8 mouse cellular contexts compared by ENCODE assay signal in genomic region chr11:70005521-70005920, GRCm38 (mm10). TPM values are rescaled to one million over a fixed set of nuclear protein-coding genes. Genes with fewer than 3 reads are reported as not detected.
A peak's percentile ranks its signal among the peaks of the same experiment; 100 is the strongest.
DNase-seq lines count a peak whose midpoint lies in the region; ATAC-seq and TF ChIP-seq lines count a peak whose summit lies in the region.

No protein-coding gene starts in this region.

- no peak overlapping the region for H3K4me3 ChIP-seq in intestine, postnatal 0 days (ENCODE audit: low read depth, low read length)
- H3K4me3 ChIP-seq in intestine, embryonic 15.5 days (replicated peaks): no peak overlapping the region
- no peak overlapping the region for H3K4me3 ChIP-seq in C2C12 (ENCODE audit: insufficient read depth, poor library complexity, severe bottlenecking)
- H3K4me3 ChIP-seq in MEL (ENCODE audit: control insufficient read depth in 1 of 2, insufficient read depth in 1 of 2, low read depth in 2 of 2, low read length in 2 of 2): no peak overlapping the region

- no peaks in the 10 kb centered on the region for H3K9me3 ChIP-seq in intestine, postnatal 0 days (ENCODE audit: control insufficient read depth)
- no peaks in the 10 kb centered on the region for H3K9me3 ChIP-seq in intestine, embryonic 15.5 days
- no peaks in the 10 kb centered on the region for H3K9me3 ChIP-seq in MEL (replicated peaks; ENCODE audit: insufficient read depth, low read length)

- H3K9ac ChIP-seq in intestine, postnatal 0 days (ENCODE audit: low read depth, low read length): no peak overlapping the region
- H3K9ac ChIP-seq in intestine, embryonic 15.5 days: no peak overlapping the region
- no peak overlapping the region for H3K9ac ChIP-seq in MEL (ENCODE audit: control insufficient read depth, low read depth, low read length, poor library complexity, severe bottlenecking)

- no peak for TF ChIP-seq EP300 in MEL (IDR thresholded peaks at IDR 0.05; ENCODE audit: low read depth in 1 of 2, low read length in 2 of 2)

- peak; percentile 23 for TF ChIP-seq RAD21 in MEL (IDR thresholded peaks at IDR 0.05; ENCODE audit: low read depth, low read length)

- H3K79me3 ChIP-seq in C2C12 (ENCODE audit: low read depth): peaks cover 38% of the 10 kb centered on the region

- ATAC-seq in intestine, postnatal 0 days: no peak
- ATAC-seq in intestine, embryonic 15.5 days: no peak
- peak; percentile 43 for ATAC-seq in inflammation-experienced regulatory T-cells, adult 6 months

- DNase-seq in MEL (ENCODE audit: low read depth, low spot score): peak; percentile 34
- no peak for DNase-seq in frontal cortex, postnatal 10 days (ENCODE audit: low spot score in 2 of 2)
- DNase-seq in layer of hippocampus, postnatal 25 days (ENCODE audit: extremely low spot score in 1 of 2, low spot score in 1 of 2): no peak
- no peak for DNase-seq in adrenal gland, postnatal 10 days

- H3K79me2 ChIP-seq in C2C12 (ENCODE audit: control insufficient read depth, insufficient read depth): peaks cover 49% of the 10 kb centered on the region
- H3K79me2 ChIP-seq in MEL (ENCODE audit: control insufficient read depth, insufficient read depth, low read length, poor library complexity): peaks cover 34% of the 10 kb centered on the region

- TF ChIP-seq CTCF in intestine, postnatal 0 days (IDR thresholded peaks at IDR 0.05; ENCODE audit: low read depth): peak; percentile 72
- TF ChIP-seq CTCF in C2C12 (IDR thresholded peaks at IDR 0.05; ENCODE audit: control insufficient read depth, insufficient read depth, insufficient read length) (peak; percentile 48), MEL (IDR thresholded peaks at IDR 0.05 in 2 of 3, conservative IDR thresholded peaks at IDR 0.05 in 1 of 3; ENCODE audit: control insufficient read depth in 1 of 3, insufficient read depth in 1 of 3, low read depth in 2 of 3, low read length in 3 of 3, poor library complexity in 1 of 3, severe bottlenecking in 1 of 3) (peak in 2 of 3 experiments; percentile 48 to 65; a peak in 4 of 6 replicates)

- 54% methylated on average over 5 of the region's 5 CpGs for WGBS in intestine, postnatal 0 days
- 57% methylated on average over 5 of the region's 5 CpGs for WGBS in intestine, embryonic 15.5 days

- no peak overlapping the region for H3ac ChIP-seq in C2C12 (ENCODE audit: control insufficient read depth, insufficient read length, low read depth)

- no peak overlapping the region for H3K4me2 ChIP-seq in intestine, postnatal 0 days (replicated peaks; ENCODE audit: low read depth)
- H3K4me2 ChIP-seq in intestine, embryonic 15.5 days (replicated peaks): no peak overlapping the region

- peaks cover 6% of the 10 kb centered on the region for H3K4me1 ChIP-seq in intestine, postnatal 0 days (replicated peaks; ENCODE audit: control insufficient read depth, insufficient read depth, low read length)
- H3K4me1 ChIP-seq in intestine, embryonic 15.5 days (replicated peaks): peaks cover 16% of the 10 kb centered on the region
- H3K4me1 ChIP-seq in MEL (ENCODE audit: control insufficient read depth in 1 of 2, insufficient read depth in 2 of 2, low read length in 2 of 2): peaks cover 8 to 11% of the 10 kb centered on the region in 2 experiments; a peak in 3 of 4 replicates

- no peak overlapping the region for H3K27ac ChIP-seq in intestine, postnatal 0 days (ENCODE audit: low read depth, low read length)
- H3K27ac ChIP-seq in intestine, embryonic 15.5 days: no peak overlapping the region
- H3K27ac ChIP-seq in MEL (ENCODE audit: control insufficient read depth, low read depth, low read length): no peak overlapping the region

- no peaks in the 10 kb centered on the region for H3K27me3 ChIP-seq in intestine, postnatal 0 days (replicated peaks; ENCODE audit: control insufficient read depth, insufficient read depth, low read length)
- no peaks in the 10 kb centered on the region for H3K27me3 ChIP-seq in intestine, embryonic 15.5 days (replicated peaks)
- no peaks in the 10 kb centered on the region for H3K27me3 ChIP-seq in C2C12 (ENCODE audit: control insufficient read depth, insufficient read depth, insufficient read length)
- H3K27me3 ChIP-seq in MEL (ENCODE audit: control insufficient read depth in 1 of 2, insufficient read depth in 2 of 2, low read length in 2 of 2): no peaks in the 10 kb centered on the region

- TF ChIP-seq POLR2A in MEL (IDR thresholded peaks at IDR 0.05; ENCODE audit: control insufficient read depth in 1 of 2, insufficient read depth in 1 of 2, low read depth in 1 of 2, low read length in 2 of 2, poor library complexity in 1 of 2): no peak

- H3K36me3 ChIP-seq in intestine, postnatal 0 days (ENCODE audit: control insufficient read depth, insufficient read depth): peaks cover 53% of the 10 kb centered on the region
- H3K36me3 ChIP-seq in intestine, embryonic 15.5 days: peaks cover 46% of the 10 kb centered on the region
- peaks cover 52% of the 10 kb centered on the region for H3K36me3 ChIP-seq in C2C12 (ENCODE audit: control insufficient read depth, insufficient read depth)
- peaks cover 4 to 10% of the 10 kb centered on the region in 2 experiments for H3K36me3 ChIP-seq in MEL (ENCODE audit: control insufficient read depth in 1 of 2, insufficient read depth in 2 of 2, low read length in 2 of 2)

TF ChIP-seq in C2C12, 6 proteins besides CTCF, POLR2A, EP300 and RAD21 (continues in another document):
- no peak for TF ChIP-seq USF1 (IDR thresholded peaks at IDR 0.05; ENCODE audit: low read depth)
- TF ChIP-seq MYOD1 (IDR thresholded peaks at IDR 0.05; ENCODE audit: control insufficient read depth, insufficient read length, low read depth): no peak
- TF ChIP-seq MAX (IDR thresholded peaks at IDR 0.05): no peak

TF ChIP-seq in MEL, 35 proteins besides CTCF, POLR2A, EP300 and RAD21 (continues in another document):
- TF ChIP-seq RCOR1 (IDR thresholded peaks at IDR 0.05; ENCODE audit: low read depth, low read length): no peak
- TF ChIP-seq SMC3 (IDR thresholded peaks at IDR 0.05; ENCODE audit: low read depth, low read length): peak; percentile 53

RNA-seq across cellular contexts. Expression of gene Dvl2, which starts 5.1 kb away (rescaled TPM):
- 9.1 TPM in 2 replicates for polyA plus RNA-seq in intestine, postnatal 0 days (2015; fragmentation: Nextera tagmentation; extraction: Ambion mirVana)
- polyA plus RNA-seq in intestine, embryonic 15.5 days (2015; fragmentation: Nextera tagmentation; extraction: Ambion mirVana): 30.5 and 31.8 TPM in 2 replicates
- polyA plus RNA-seq in C2C12 (2012; fragmentation: generic; extraction: Trizol): 36.4 TPM
- total RNA-seq in MEL (2012; rRNA removed): 40.1 and 41.9 TPM in 2 replicates
- 10 to 100 TPM in 1 of 2 experiments, not detected in 1; 38.5 TPM for polyA plus RNA-seq in MEL (2012; ENCODE audit: insufficient read depth in 1 of 2, insufficient read length in 2 of 2, low read depth in 1 of 2, low replicate concordance in 2 of 2, missing spikeins in 1 of 2)
- 1 to 10 TPM; 2.5 to 5.0 (median 4.9) TPM for polyA plus RNA-seq in inflammation-experienced regulatory T-cells, adult 6 months (2017; shearing (Covaris generic))
- 10 to 100 TPM; 31.2 to 37.8 TPM for total RNA-seq in layer of hippocampus, postnatal 25 days (2021)
- total RNA-seq in adrenal gland, postnatal 10 days (2021): 10 to 100 TPM; 15.7 to 23.0 TPM

RNA-seq across cellular contexts. Expression of gene Acadvl, which starts 9.7 kb away (rescaled TPM):
- 203 and 215 TPM in 2 replicates for polyA plus RNA-seq in intestine, postnatal 0 days (2015; fragmentation: Nextera tagmentation; extraction: Ambion mirVana)
- 114 and 128 TPM in 2 replicates for polyA plus RNA-seq in intestine, embryonic 15.5 days (2015; fragmentation: Nextera tagmentation; extraction: Ambion mirVana)
- polyA plus RNA-seq in C2C12 (2012; fragmentation: generic; extraction: Trizol) (87.8 TPM), MEL (2012; ENCODE audit: insufficient read depth in 1 of 2, insufficient read length in 2 of 2, low read depth in 1 of 2, low replicate concordance in 2 of 2, missing spikeins in 1 of 2) (10 to 100 TPM in 1 of 2 experiments, not detected in 1; 92.5 TPM)
- total RNA-seq in MEL (2012; rRNA removed): 123 and 140 TPM in 2 replicates
- 100 to 1,000 TPM; 110 to 132 (median 128) TPM for polyA plus RNA-seq in inflammation-experienced regulatory T-cells, adult 6 months (2017; shearing (Covaris generic))
- total RNA-seq in layer of hippocampus, postnatal 25 days (2021): 10 to 100 TPM; 56.9 to 62.4 TPM
- 1,000 to 10,000 TPM; 1,467 to 1,540 TPM for total RNA-seq in adrenal gland, postnatal 10 days (2021)

RNA-seq across cellular contexts. Expression of gene Phf23, which starts 9.9 kb away (rescaled TPM):
- 32.6 and 37.7 TPM in 2 replicates for polyA plus RNA-seq in intestine, postnatal 0 days (2015; fragmentation: Nextera tagmentation; extraction: Ambion mirVana)
- 58.6 and 61.3 TPM in 2 replicates for polyA plus RNA-seq in intestine, embryonic 15.5 days (2015; fragmentation: Nextera tagmentation; extraction: Ambion mirVana)
- polyA plus RNA-seq in C2C12 (2012; fragmentation: generic; extraction: Trizol) (93.4 TPM), MEL (2012; ENCODE audit: insufficient read depth in 1 of 2, insufficient read length in 2 of 2, low read depth in 1 of 2, low replicate concordance in 2 of 2, missing spikeins in 1 of 2) (100 to 1,000 TPM in 1 of 2 experiments, not detected in 1; 108 TPM)
- 88.2 and 112 TPM in 2 replicates for total RNA-seq in MEL (2012; rRNA removed)
- polyA plus RNA-seq in inflammation-experienced regulatory T-cells, adult 6 months (2017; shearing (Covaris generic)): 10 to 100 TPM; 32.7 to 38.3 (median 36.0) TPM
- 10 to 100 TPM; 41.4 to 46.9 TPM for total RNA-seq in layer of hippocampus, postnatal 25 days (2021)
- 10 to 100 TPM; 43.5 to 50.5 TPM for total RNA-seq in adrenal gland, postnatal 10 days (2021)

RNA-seq across cellular contexts. Expression of gene Dlg4, which starts 11.2 kb away (rescaled TPM):
- polyA plus RNA-seq in intestine, postnatal 0 days (2015; fragmentation: Nextera tagmentation; extraction: Ambion mirVana): 1.4 and 1.8 TPM in 2 replicates
- polyA plus RNA-seq in intestine, embryonic 15.5 days (2015; fragmentation: Nextera tagmentation; extraction: Ambion mirVana): 7.2 and 8.5 TPM in 2 replicates
- 25.3 TPM for polyA plus RNA-seq in C2C12 (2012; fragmentation: generic; extraction: Trizol)
- 6.5 and 7.9 TPM in 2 replicates for total RNA-seq in MEL (2012; rRNA removed)
- 10 to 100 TPM in 1 of 2 experiments, not detected in 1; 24.7 TPM for polyA plus RNA-seq in MEL (2012; ENCODE audit: insufficient read depth in 1 of 2, insufficient read length in 2 of 2, low read depth in 1 of 2, low replicate concordance in 2 of 2, missing spikeins in 1 of 2)
- polyA plus RNA-seq in inflammation-experienced regulatory T-cells, adult 6 months (2017; shearing (Covaris generic)): 10 to 100 TPM in 2 of 3 experiments, 1 to 10 TPM in 1; 7.1 to 14.6 (median 11.2) TPM
- total RNA-seq in layer of hippocampus, postnatal 25 days (2021): 100 to 1,000 TPM; 857 to 887 TPM
- 10 to 100 TPM; 29.9 to 37.6 TPM for total RNA-seq in adrenal gland, postnatal 10 days (2021)

RNA-seq across cellular contexts. Expression of gene Gabarap, which starts 14.6 kb away (rescaled TPM):
- polyA plus RNA-seq in intestine, postnatal 0 days (2015; fragmentation: Nextera tagmentation; extraction: Ambion mirVana): 1,065 and 1,136 TPM in 2 replicates
- polyA plus RNA-seq in intestine, embryonic 15.5 days (2015; fragmentation: Nextera tagmentation; extraction: Ambion mirVana): 529 and 559 TPM in 2 replicates
- polyA plus RNA-seq in C2C12 (2012; fragmentation: generic; extraction: Trizol) (362 TPM), MEL (2012; ENCODE audit: insufficient read depth in 1 of 2, insufficient read length in 2 of 2, low read depth in 1 of 2, low replicate concordance in 2 of 2, missing spikeins in 1 of 2) (100 to 1,000 TPM in 1 of 2 experiments, not detected in 1; 241 TPM)
- total RNA-seq in MEL (2012; rRNA removed): 105 and 132 TPM in 2 replicates
- polyA plus RNA-seq in inflammation-experienced regulatory T-cells, adult 6 months (2017; shearing (Covaris generic)): 100 to 1,000 TPM; 352 to 384 (median 366) TPM
- total RNA-seq in layer of hippocampus, postnatal 25 days (2021): 100 to 1,000 TPM; 229 to 258 TPM
- 100 to 1,000 TPM; 339 to 345 TPM for total RNA-seq in adrenal gland, postnatal 10 days (2021)
